Mouse (Mus musculus) forebrain, postnatal 0 days (tissue): ENCODE results near the gene Rlim. TPM values are rescaled to one million over a fixed set of nuclear protein-coding genes. Genes with fewer than 3 reads are reported as not detected.

Experiments
- ATAC-seq: fragments of 200-750 bp; cut with Nextera tagmentation; 2 replicates; pipeline ENCODE4 v1.8.0; 2017; ENCODE audit warnings: mild to moderate bottlenecking, moderate library complexity
- DNase-seq: peaks from one replicate; pipeline ENCODE4 v3.0.0-alpha.2; 2015
- H3K27ac ChIP-seq: fragments of 300-500 bp; sonication (generic); 2 replicates; pipeline ENCODE4 v1.5.1; 2014; ENCODE audit warnings: low read depth, mild to moderate bottlenecking, antibody characterized with exemption, low read length, moderate library complexity, mixed read lengths
- H3K27me3 ChIP-seq: fragments of 300-500 bp; sonication (generic); 2 replicates; pipeline ENCODE4 v1.6.1; 2014; ENCODE audit warnings: mild to moderate bottlenecking, low read length, mixed read lengths; ENCODE audit not compliant: insufficient read depth
- H3K36me3 ChIP-seq: fragments of 300-500 bp; sonication (generic); 2 replicates; pipeline ENCODE4 v1.6.1; 2014; ENCODE audit warnings: mild to moderate bottlenecking, moderate library complexity; ENCODE audit not compliant: insufficient read depth
- H3K4me1 ChIP-seq: fragments of 300-500 bp; sonication (generic); 2 replicates; pipeline ENCODE4 v1.6.1; 2014; ENCODE audit warnings: antibody characterized with exemption; ENCODE audit not compliant: insufficient read depth
- H3K4me2 ChIP-seq: fragments of 300-500 bp; sonication (generic); 2 replicates; pipeline ENCODE4 v1.6.1; 2014; ENCODE audit warnings: low read depth, mild to moderate bottlenecking, moderate library complexity
- H3K4me3 ChIP-seq: fragments of 300-500 bp; sonication (generic); 2 replicates; pipeline ENCODE4 v1.5.1; 2014; ENCODE audit warnings: low read depth, low read length, mixed read lengths
- H3K9ac ChIP-seq: fragments of 300-500 bp; sonication (generic); 2 replicates; pipeline ENCODE4 v1.6.1; 2014; ENCODE audit warnings: mild to moderate bottlenecking
- H3K9me3 ChIP-seq: fragments of 300-500 bp; sonication (generic); 2 replicates; pipeline ENCODE4 v1.6.1; 2016; ENCODE audit warnings: low read length
- CTCF ChIP-seq: sonication (generic); IDR thresholded peaks from 2 replicates; pipeline ENCODE4 v1.5.1; 2016; ENCODE audit warnings: antibody characterized with exemption, control low read depth, low read depth
- WGBS: fragments of 180-500 bp; shearing (Covaris S2); extraction: QIAGEN DNeasy Blood & Tissue Kit; methylation state at CpG from one replicate; pipeline ENCODE4 v1.1.7; 2014; 5-methylcytosine and 5-hydroxymethylcytosine counted together
- polyA plus RNA-seq: library from polyadenylated mRNA; unstranded; fragments of >200 nt; fragmentation: Nextera tagmentation; extraction: Ambion mirVana; gene quantifications from 2 replicates; pipeline ENCODE4 v1.2.1, GENCODE M21; 2015
- total RNA-seq: library from RNA; depleted of rRNA; stranded (reverse); fragments of >200 nt; gene quantifications from 2 replicates; pipeline ENCODE4 v1.2.3, GENCODE M21; 2014

The Rlim gene
- total and polyA plus RNA-seq, 2 experiments from 2014 or later, result 16.4 to 54.6 TPM

GRCm38 (mm10) chrX:103987215-103987964 lies 6.3 kb upstream of the Rlim start:
- no peaks in the 10 kb centered on the region for H3K9me3 ChIP-seq
- ATAC-seq (no peak), DNase-seq (no peak)
- WGBS, result 35% methylated on average over 12 of the region's 12 CpGs
- peaks cover 10% of the 10 kb centered on the region for H3K27me3 ChIP-seq
- no peaks in the 10 kb centered on the region for H3K4me1 ChIP-seq
- H3K36me3 ChIP-seq, result no peaks in the 10 kb centered on the region
- H3K4me3 ChIP-seq, result no peak overlapping the region
- no peak overlapping the region for H3K4me2 ChIP-seq
- H3K9ac ChIP-seq, result no peak overlapping the region
- no peak for TF ChIP-seq CTCF
- no peak overlapping the region for H3K27ac ChIP-seq

GRCm38 (mm10) chrX:103986159-103986558 lies 5.1 kb upstream of the Rlim start:
- ATAC-seq, result peak; percentile 37; the same call in 1 of the 2 replicates
- peak; percentile 33; the same call in 1 of the 2 replicates for TF ChIP-seq CTCF
- Histone ChIP-seq H3K9ac (no peak overlapping the region), H3K4me2 (peak overlapping the region; percentile 3; the same call in 1 of the 2 replicates), H3K27me3 (peaks cover 10% of the 10 kb centered on the region), H3K27ac (no peak overlapping the region), H3K4me3 (no peak overlapping the region), H3K9me3 (no peaks in the 10 kb centered on the region), H3K36me3 (no peaks in the 10 kb centered on the region), H3K4me1 (no peaks in the 10 kb centered on the region)
- 26% methylated on average over 6 of the region's 6 CpGs for WGBS
- peak; percentile 45 for DNase-seq

- Histone ChIP-seq H3K9ac (no peak overlapping the region), H3K4me3 (no peak overlapping the region), H3K27ac (no peak overlapping the region), H3K36me3 (no peaks in the 10 kb centered on the region), H3K4me1 (no peaks in the 10 kb centered on the region), H3K27me3 (peaks cover 10% of the 10 kb centered on the region), H3K4me2 (no peak overlapping the region), H3K9me3 (no peaks in the 10 kb centered on the region)
- DNase-seq (no peak), ATAC-seq (no peak)
- 41% methylated on average over 5 of the region's 5 CpGs for WGBS
- TF ChIP-seq CTCF, result no peak
Measured at GRCm38 (mm10) chrX:103984992-103985391, 3.9 kb upstream of the Rlim start.

DNA sequence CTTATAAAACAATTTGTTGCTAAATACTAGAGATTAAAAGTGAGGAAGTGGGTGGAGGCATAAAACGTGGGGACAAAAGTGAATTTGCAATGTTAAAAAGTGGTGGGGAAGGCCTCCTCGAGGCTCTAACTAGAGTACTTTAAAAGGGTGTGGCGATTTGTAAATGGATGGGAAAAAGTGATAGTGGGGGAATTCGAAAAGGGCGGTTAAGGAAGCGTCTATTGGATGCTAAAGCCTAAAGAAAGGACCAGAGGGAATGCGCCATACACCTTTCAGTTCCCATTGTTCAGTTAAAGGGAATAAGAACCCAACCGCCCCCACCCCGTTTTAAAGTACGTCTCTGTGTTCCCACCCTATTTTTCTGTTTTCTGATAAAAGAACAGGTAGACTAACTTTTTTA lies 722 bp upstream of the Rlim start:
- ATAC-seq (no peak), DNase-seq (no peak)
- no peak overlapping the region for H3K9ac ChIP-seq
- H3K36me3 ChIP-seq, result no peaks in the 10 kb centered on the region
- TF ChIP-seq CTCF, result no peak
- H3K4me2 ChIP-seq, result peak overlapping the region; percentile 41
- no peaks in the 10 kb centered on the region for H3K9me3 ChIP-seq
- WGBS, result 79% methylated on average over 10 of the region's 10 CpGs
- H3K27me3 ChIP-seq, result peaks cover 7% of the 10 kb centered on the region
- peak overlapping the region; percentile 95 for H3K27ac ChIP-seq
- peak overlapping the region; percentile 61 for H3K4me3 ChIP-seq
- H3K4me1 ChIP-seq, result no peaks in the 10 kb centered on the region

DNA sequence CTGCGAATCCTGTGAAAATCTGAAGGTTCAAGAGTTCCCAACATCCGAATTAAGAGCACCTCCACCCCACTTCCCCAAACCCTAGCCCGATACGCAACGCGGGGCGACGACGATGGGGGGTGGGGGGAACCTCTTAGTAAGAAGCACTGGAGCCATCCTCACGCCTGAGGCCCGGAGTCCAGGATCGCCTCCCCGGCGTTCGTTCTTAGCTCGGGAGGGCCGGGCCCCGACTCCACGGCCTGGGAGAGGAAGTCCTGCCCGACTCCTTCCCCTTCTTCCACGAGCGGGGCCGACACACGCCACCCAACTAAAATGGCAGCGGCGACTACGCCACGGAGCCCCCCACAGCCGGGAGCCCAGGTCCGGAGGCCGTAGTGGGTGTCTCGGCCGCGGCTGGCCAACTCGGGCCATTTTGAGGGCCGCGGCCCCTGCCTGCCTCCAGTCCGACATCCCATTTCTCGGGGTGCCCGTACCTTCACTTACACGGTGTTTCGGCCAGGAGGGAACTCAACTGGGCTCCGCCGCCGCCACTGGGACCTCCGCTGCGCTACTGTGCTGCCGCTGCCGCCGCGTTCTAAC lies 405 bp downstream of the Rlim start:
- Histone ChIP-seq H3K36me3 (no peaks in the 10 kb centered on the region), H3K4me3 (peak overlapping the region; percentile 61), H3K4me1 (no peaks in the 10 kb centered on the region), H3K9ac (peak overlapping the region; percentile 82), H3K27ac (peak overlapping the region; percentile 95), H3K4me2 (peak overlapping the region; percentile 53), H3K9me3 (no peaks in the 10 kb centered on the region), H3K27me3 (peaks cover 7% of the 10 kb centered on the region; the same call in 1 of the 2 replicates)
- ATAC-seq, result peak; percentile 25
- WGBS, result 30% methylated on average over 44 of the region's 51 CpGs
- no peak for TF ChIP-seq CTCF
- peak; percentile 42 for DNase-seq

- Histone ChIP-seq H3K4me3 (peak overlapping the region; percentile 61), H3K36me3 (no peaks in the 10 kb centered on the region), H3K9me3 (no peaks in the 10 kb centered on the region), H3K4me1 (no peaks in the 10 kb centered on the region), H3K27me3 (peaks cover 7% of the 10 kb centered on the region; the same call in 1 of the 2 replicates), H3K4me2 (peak overlapping the region; percentile 53), H3K9ac (peak overlapping the region; percentile 82), H3K27ac (peak overlapping the region; percentile 95)
- DNase-seq, result no peak
- TF ChIP-seq CTCF, result no peak
- no peak for ATAC-seq
- whole genome bisulfite sequencing, result 25% methylated on average over 12 of the region's 12 CpGs
Measured at GRCm38 (mm10) chrX:103980036-103980435, 1.0 kb downstream of the Rlim start.

DNA sequence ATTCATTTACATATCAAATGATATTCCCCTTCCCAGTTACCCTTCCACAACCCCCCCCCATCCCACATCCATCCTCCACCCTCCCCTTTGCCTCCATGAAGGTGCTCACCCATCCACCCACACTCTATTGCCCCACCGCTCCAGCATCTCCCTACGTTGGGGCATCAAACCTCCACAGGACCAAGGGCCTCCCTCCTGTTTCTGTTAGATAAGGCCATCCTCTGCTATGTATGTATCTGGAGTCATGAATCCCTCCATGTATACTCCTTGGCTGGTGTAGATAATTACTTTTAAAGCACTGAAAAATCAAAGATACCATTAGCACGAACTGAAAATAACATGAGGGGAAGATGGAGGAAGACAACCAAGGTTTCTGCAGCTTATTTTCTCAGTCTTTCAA lies 41.4 kb downstream of the Rlim start:
- H3K4me3 ChIP-seq, result no peak overlapping the region
- no peaks in the 10 kb centered on the region for H3K27me3 ChIP-seq
- no peak overlapping the region for H3K27ac ChIP-seq
- no peak for TF ChIP-seq CTCF
- no peaks in the 10 kb centered on the region for H3K9me3 ChIP-seq
- H3K4me2 ChIP-seq, result no peak overlapping the region
- H3K9ac ChIP-seq, result no peak overlapping the region
- no peaks in the 10 kb centered on the region for H3K4me1 ChIP-seq
- no peaks in the 10 kb centered on the region for H3K36me3 ChIP-seq
- ATAC-seq, result no peak
- DNase-seq, result no peak
- 96% methylated on average over 3 of the region's 3 CpGs for WGBS
